9 mouse cellular contexts compared by ENCODE assay signal in genomic region chr7:25380392-25381283, GRCm38 (mm10). TPM values are rescaled to one million over a fixed set of nuclear protein-coding genes. Genes with fewer than 3 reads are reported as not detected.
A peak's percentile ranks its signal among the peaks of the same experiment; 100 is the strongest.
DNase-seq lines count a peak whose midpoint lies in the region; ATAC-seq and TF ChIP-seq lines count a peak whose summit lies in the region.
"Had no signal": no experiment of that assay in that cellular context is flagged by ENCODE, and none has a peak within 500 bp of the region (broad histone marks: within the 10 kb centered on the region; RNA-seq: fewer than 3 reads in every experiment).

No protein-coding gene starts in this region.

- H3K4me1 ChIP-seq in spleen, adult 2 months (ENCODE audit: control insufficient read depth, insufficient read depth, insufficient read length) = peaks cover 16% of the 10 kb centered on the region
- peaks cover 34% of the 10 kb centered on the region for H3K4me1 ChIP-seq in cerebellum, adult 2 months (ENCODE audit: control insufficient read depth, insufficient read depth, low read length)

- 77% methylated on average over 18 of the region's 18 CpGs for WGBS in spleen, adult 2 months
- WGBS in cerebellum, adult 2 months = 77% methylated on average over 18 of the region's 18 CpGs

- H3K36me3 ChIP-seq in spleen, adult 2 months (ENCODE audit: control insufficient read depth, insufficient read depth, low read length) = peaks cover 18% of the 10 kb centered on the region

- DNase-seq in adrenal gland, postnatal 14 days = peak; percentile 35
- DNase-seq in adrenal gland, postnatal 25 days = no peak
- DNase-seq in spleen, adult 2 months (ENCODE audit: low read depth in 1 of 2, low spot score in 2 of 2) = no peak
- no peak for DNase-seq in spleen, adult 12 weeks (ENCODE audit: low spot score)
- no peak for DNase-seq in embryo, embryonic 9.5 days (ENCODE audit: extremely low spot score)
- no peak for DNase-seq in MN1 (ENCODE audit: low spot score)
- no peak for DNase-seq in cerebellum, adult 2 months

- peak overlapping the region; percentile 10; the same call in 1 of the 2 replicates for H3K27ac ChIP-seq in spleen, adult 2 months (ENCODE audit: insufficient read depth, low read length)
- H3K27ac ChIP-seq in cerebellum, adult 2 months (ENCODE audit: insufficient read depth, low read length) = no peak overlapping the region
- H3K27ac ChIP-seq: macrophage had no signal

- peak; percentile 51 for ATAC-seq in megakaryocyte progenitor cell, adult 5-6 weeks (replicated peaks; ENCODE audit: poor library complexity)

- no peak for TF ChIP-seq POLR2A in spleen, adult 2 months (IDR thresholded peaks at IDR 0.05; ENCODE audit: low read depth, low read length)
- TF ChIP-seq POLR2A in cerebellum, adult 2 months (IDR thresholded peaks at IDR 0.05; ENCODE audit: borderline replicate concordance, insufficient read depth, low read length) = no peak

- TF ChIP-seq CTCF in spleen, adult 2 months (IDR thresholded peaks at IDR 0.05; ENCODE audit: extremely low read depth, insufficient read depth, insufficient read length, insufficient replicate concordance) = no peak
- TF ChIP-seq CTCF in cerebellum, adult 2 months (IDR thresholded peaks at IDR 0.05; ENCODE audit: borderline replicate concordance, insufficient read depth, low read depth, low read length) = no peak

- H3K27me3 ChIP-seq in spleen, adult 2 months (ENCODE audit: control insufficient read depth, insufficient read depth, low read length) = no peaks in the 10 kb centered on the region
- no peaks in the 10 kb centered on the region for H3K27me3 ChIP-seq in cerebellum, adult 2 months (ENCODE audit: control insufficient read depth, insufficient read depth, low read length)

- H3K4me3 ChIP-seq in spleen, adult 2 months (ENCODE audit: extremely low read depth, insufficient read depth, insufficient read length) = peak overlapping the region; percentile 55
- no peak overlapping the region for H3K4me3 ChIP-seq in cerebellum, adult 2 months (replicated peaks; ENCODE audit: insufficient read depth, low read depth, low read length)

RNA-seq across cellular contexts. Expression of gene Cnfn, which starts 11.1 kb away (rescaled TPM):
- not detected in 2 replicates for total RNA-seq in adrenal gland, postnatal 14 days (2021)
- not detected in 2 replicates for total RNA-seq in adrenal gland, postnatal 25 days (2021)
- polyA plus RNA-seq in spleen, adult 2 months (2012; rRNA removed) = not detected in 2 replicates
- not detected in 2 replicates for total RNA-seq in megakaryocyte progenitor cell, adult 5-6 weeks (2015)
- not detected in 2 replicates for total RNA-seq in megakaryocyte progenitor cell, adult 5-6 weeks (2017)
- polyA plus RNA-seq in cerebellum, adult 2 months (2012; rRNA removed) = 0.59 TPM in 1 of 2 replicates, not detected in the other
- polyA plus RNA-seq: macrophage had no signal

RNA-seq across cellular contexts. Expression of gene Lipe, which starts 17.9 kb away (rescaled TPM):
- 400 and 439 TPM in 2 replicates for total RNA-seq in adrenal gland, postnatal 14 days (2021)
- 295 and 303 TPM in 2 replicates for total RNA-seq in adrenal gland, postnatal 25 days (2021)
- polyA plus RNA-seq in spleen, adult 2 months (2012; rRNA removed) = 35.0 and 46.0 TPM in 2 replicates
- 8.3 and 9.8 TPM in 2 replicates for total RNA-seq in megakaryocyte progenitor cell, adult 5-6 weeks (2015)
- total RNA-seq in megakaryocyte progenitor cell, adult 5-6 weeks (2017) = 7.2 and 7.4 TPM in 2 replicates
- 12.1 and 12.3 TPM in 2 replicates for polyA plus RNA-seq in cerebellum, adult 2 months (2012; rRNA removed)

RNA-seq across cellular contexts. Expression of gene Cxcl17, which starts 32.0 kb away (rescaled TPM):
- 0.53 TPM in 1 of 2 replicates, not detected in the other for total RNA-seq in adrenal gland, postnatal 14 days (2021)
- not detected in 2 replicates for total RNA-seq in adrenal gland, postnatal 25 days (2021)
- not detected in 2 replicates for polyA plus RNA-seq in spleen, adult 2 months (2012; rRNA removed)
- not detected in 2 replicates for total RNA-seq in megakaryocyte progenitor cell, adult 5-6 weeks (2015)
- not detected in 2 replicates for total RNA-seq in megakaryocyte progenitor cell, adult 5-6 weeks (2017)
- polyA plus RNA-seq in cerebellum, adult 2 months (2012; rRNA removed) = not detected in 2 replicates
- polyA plus RNA-seq: macrophage had no signal

Comparison
In these comparisons a context has a peak if more than half of its experiments do, and no peak if none do; other contexts are left out.
1. RNA of gene Lipe, which starts 17.9 kb away (total RNA-seq): 400 to 439 TPM in adrenal gland, postnatal 14 days and 295 to 303 TPM in adrenal gland, postnatal 25 days; 7.2 to 9.8 TPM in megakaryocyte progenitor cell, adult 5-6 weeks; every median in the first group is over 10 times any median in the second.